Mouse (Mus musculus): ENCODE measurements at regions not wholly inside any gene's neighbourhood (a gene's known extent, or its start where the extent isn't known, plus 50 kb on each side); places are given as distances from the start of the nearest gene placed in this dataset.
"Not testable (repeated sequence)": the region's sequence is repeated elsewhere in the genome, so short reads cannot be mapped to it uniquely, and the experiment has no call there.

DNA sequence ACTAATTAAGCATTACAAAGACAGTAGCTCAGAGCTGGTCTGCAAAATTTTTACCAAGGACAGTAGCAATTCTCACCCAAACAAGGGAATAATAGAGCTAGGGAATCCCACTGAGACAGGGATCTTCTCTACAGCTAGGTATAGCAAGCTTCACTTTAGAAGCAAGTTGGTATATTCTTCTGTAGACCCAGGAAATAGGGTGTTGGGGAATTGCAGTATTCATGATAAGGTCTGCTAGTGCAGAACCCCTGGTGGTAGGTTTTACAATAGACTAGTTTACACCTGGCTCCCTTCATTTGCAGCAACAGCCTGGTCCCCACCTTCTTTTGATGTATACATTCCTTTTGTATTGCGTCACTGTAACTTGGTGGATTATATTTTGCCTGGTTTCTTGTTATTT, 307.4 kb upstream of the Dab2 start:
- TF ChIP-seq POLR2A (IDR thresholded peaks at IDR 0.05; ENCODE audit: extremely low read depth, insufficient read depth, low read length); CTCF (IDR thresholded peaks at IDR 0.05; ENCODE audit: low read depth, low read length): not testable (repeated sequence)
